In the genomic region with DNA sequence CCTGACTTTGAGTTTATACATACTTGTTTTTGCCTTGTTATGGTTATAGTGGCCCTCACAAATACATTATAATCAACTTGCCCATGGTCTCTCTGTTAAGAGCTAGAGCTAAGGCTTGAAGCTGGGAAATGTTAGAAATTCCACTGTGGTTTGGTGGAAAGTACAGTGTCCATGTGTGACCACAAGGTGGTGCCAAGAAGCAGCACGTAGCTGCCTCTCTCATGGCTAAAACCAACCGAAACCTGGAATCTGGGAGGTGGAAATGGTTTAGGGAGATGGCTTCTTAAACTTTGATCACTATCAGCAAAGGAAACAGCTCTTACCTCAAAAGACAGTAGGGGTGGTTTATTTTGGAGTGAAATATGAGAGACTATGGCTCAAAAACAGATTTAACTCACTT, we compare ENCODE assay signal across 9 mouse cellular contexts. TPM values are rescaled to one million over a fixed set of nuclear protein-coding genes. Genes with fewer than 3 reads are reported as not detected.
A peak's percentile ranks its signal among the peaks of the same experiment; 100 is the strongest.
DNase-seq lines count a peak whose midpoint lies in the region; ATAC-seq and TF ChIP-seq lines count a peak whose summit lies in the region.
"Had no signal": no experiment of that assay in that cellular context is flagged by ENCODE, and none has a peak within 500 bp of the region (broad histone marks: within the 10 kb centered on the region; RNA-seq: fewer than 3 reads in every experiment).

No protein-coding gene starts in this region.

- TF ChIP-seq CTCF in layer of hippocampus, adult 2 months (conservative IDR thresholded peaks at IDR 0.05): peak; percentile 89
- peak; percentile 68 to 71 (median 69) for TF ChIP-seq CTCF in MEL (IDR thresholded peaks at IDR 0.05 in 2 of 3, conservative IDR thresholded peaks at IDR 0.05 in 1 of 3; ENCODE audit: control insufficient read depth in 1 of 3, insufficient read depth in 1 of 3, low read depth in 2 of 3, low read length in 3 of 3, poor library complexity in 1 of 3, severe bottlenecking in 1 of 3)

- peak; percentile 56 to 65 for DNase-seq in layer of hippocampus, adult 2 months (ENCODE audit: low spot score in 2 of 2)
- DNase-seq in layer of hippocampus, adult 9-11 months: no peak
- DNase-seq in CD4-positive, CD25-positive, alpha-beta regulatory T cell, adult 2 months (ENCODE audit: low read depth, low spot score): peak; percentile 56
- DNase-seq in MEL (ENCODE audit: low read depth, low spot score): peak; percentile 57
- DNase-seq in embryo, embryonic 11.5 days (ENCODE audit: low read depth, low spot score): peak; percentile 23
- peak; percentile 45 for DNase-seq in limb, embryonic 11.5 days (ENCODE audit: low spot score)

- no peak for TF ChIP-seq POLR2A in MEL (IDR thresholded peaks at IDR 0.05; ENCODE audit: control insufficient read depth in 1 of 2, insufficient read depth in 1 of 2, low read depth in 1 of 2, low read length in 2 of 2, poor library complexity in 1 of 2)

- H3K9ac ChIP-seq in MEL (ENCODE audit: control insufficient read depth, low read depth, low read length, poor library complexity, severe bottlenecking): no peak overlapping the region
- H3K9ac ChIP-seq in limb, embryonic 11.5 days (ENCODE audit: low read length): no peak overlapping the region
- H3K9ac ChIP-seq: limb, embryonic 13.5 days had no signal

- TF ChIP-seq EP300 in MEL (IDR thresholded peaks at IDR 0.05; ENCODE audit: low read depth in 1 of 2, low read length in 2 of 2): no peak

- ATAC-seq in limb, embryonic 11.5 days (ENCODE audit: insufficient number of reproducible peaks, low FRiP score, low TSS enrichment, low read depth): no peak
- no peak for ATAC-seq in erythroid progenitor cell, adult 5-6 weeks (replicated peaks; ENCODE audit: low FRiP score, poor library complexity, severe bottlenecking)

- H3K36me3 ChIP-seq in MEL (ENCODE audit: control insufficient read depth in 1 of 2, insufficient read depth in 2 of 2, low read length in 2 of 2): peaks cover 0 to 21% of the 10 kb centered on the region in 2 experiments; a peak in 2 of 4 replicates
- H3K36me3 ChIP-seq in limb, embryonic 11.5 days (ENCODE audit: control insufficient read depth, insufficient read depth, low read length): peaks cover 6% of the 10 kb centered on the region

- H3K79me2 ChIP-seq in MEL (ENCODE audit: control insufficient read depth, insufficient read depth, low read length, poor library complexity): peaks cover 9% of the 10 kb centered on the region; the same call in 1 of the 2 replicates

- H3K27ac ChIP-seq in layer of hippocampus, adult 2 months: no peak overlapping the region
- H3K27ac ChIP-seq in MEL (ENCODE audit: control insufficient read depth, low read depth, low read length): no peak overlapping the region
- H3K27ac ChIP-seq in limb, embryonic 11.5 days (replicated peaks; ENCODE audit: low read depth, low read length): no peak overlapping the region
- H3K27ac ChIP-seq: limb, embryonic 13.5 days had no signal

- no peak overlapping the region for H3K4me2 ChIP-seq in limb, embryonic 11.5 days (ENCODE audit: low read depth, severe bottlenecking)
- H3K4me2 ChIP-seq: limb, embryonic 13.5 days had no signal

- no peaks in the 10 kb centered on the region for H3K27me3 ChIP-seq in MEL (ENCODE audit: control insufficient read depth in 1 of 2, insufficient read depth in 2 of 2, low read length in 2 of 2)
- no peaks in the 10 kb centered on the region for H3K27me3 ChIP-seq in limb, embryonic 11.5 days (ENCODE audit: control insufficient read depth, insufficient read depth, low read length)
- H3K27me3 ChIP-seq: limb, embryonic 13.5 days had no signal

- no peak overlapping the region for H3K4me3 ChIP-seq in layer of hippocampus, adult 2 months
- no peak overlapping the region for H3K4me3 ChIP-seq in MEL (ENCODE audit: control insufficient read depth in 1 of 2, insufficient read depth in 1 of 2, low read depth in 2 of 2, low read length in 2 of 2)
- H3K4me3 ChIP-seq in limb, embryonic 11.5 days (ENCODE audit: low read depth, low read length): no peak overlapping the region
- H3K4me3 ChIP-seq: erythroblast, embryonic 14.5 days; limb, embryonic 13.5 days had no signal

- WGBS in limb, embryonic 11.5 days: 7% methylated on average over 2 of the region's 2 CpGs

- no peaks in the 10 kb centered on the region for H3K4me1 ChIP-seq in MEL (ENCODE audit: control insufficient read depth in 1 of 2, insufficient read depth in 2 of 2, low read length in 2 of 2)
- H3K4me1 ChIP-seq in limb, embryonic 11.5 days (ENCODE audit: control insufficient read depth, insufficient read depth, low read length): 0 out of 2 replicates have a peak, but pooled peaks cover 3% of the 10 kb centered on the region

- peak; percentile 43 for TF ChIP-seq RAD21 in MEL (IDR thresholded peaks at IDR 0.05; ENCODE audit: low read depth, low read length)

- no peaks in the 10 kb centered on the region for H3K9me3 ChIP-seq in MEL (replicated peaks; ENCODE audit: insufficient read depth, low read length)
- H3K9me3 ChIP-seq in limb, embryonic 11.5 days (ENCODE audit: control insufficient read depth, low read length): no peaks in the 10 kb centered on the region
- H3K9me3 ChIP-seq: limb, embryonic 13.5 days had no signal

TF ChIP-seq in MEL, 35 proteins besides CTCF, POLR2A, EP300 and RAD21:
- TF ChIP-seq ZC3H11A (IDR thresholded peaks at IDR 0.05; ENCODE audit: low read depth, low read length) (peak; percentile 25; the same call in 1 of the 2 replicates), SMC3 (IDR thresholded peaks at IDR 0.05; ENCODE audit: low read depth, low read length) (peak; percentile 56), MXI1 (IDR thresholded peaks at IDR 0.05; ENCODE audit: low read depth, low read length) (no peak), MEF2A (IDR thresholded peaks at IDR 0.05; ENCODE audit: extremely low read depth, insufficient replicate concordance, low read depth, low read length, poor library complexity, severe bottlenecking) (no peak), ELF1 (IDR thresholded peaks at IDR 0.05; ENCODE audit: low read depth, low read length) (no peak)

RNA-seq across cellular contexts. Expression of a gene that starts 17.6 kb away (rescaled TPM):
- 10 to 100 TPM; 24.1 to 28.7 TPM for total RNA-seq in layer of hippocampus, adult 2 months (2021)
- total RNA-seq in MEL (2012; rRNA removed): 12.5 and 15.1 TPM in 2 replicates
- polyA plus RNA-seq in MEL (2012; ENCODE audit: insufficient read depth in 1 of 2, insufficient read length in 2 of 2, low read depth in 1 of 2, low replicate concordance in 2 of 2, missing spikeins in 1 of 2): 100 to 1,000 TPM in 1 of 2 experiments, 10 to 100 TPM in 1; 15.4 to 186 TPM
- polyA plus RNA-seq in limb, embryonic 11.5 days (2014; fragmentation: Nextera tagmentation; extraction: Ambion mirVana): 26.5 and 28.2 TPM in 2 replicates
- 4.7 and 5.9 TPM in 2 replicates for total RNA-seq in erythroid progenitor cell, adult 5-6 weeks (2015; ENCODE audit: low replicate concordance)
- 5.3 and 6.0 TPM in 2 replicates for total RNA-seq in erythroid progenitor cell, adult 5-6 weeks (2017; ENCODE audit: low replicate concordance)
